Mouse (Mus musculus) c-Kit-positive CD71-positive TER-119-positive erythroid progenitor cells, embryonic 14.5 days (primary cell): Measurements from ENCODE around the gene Luc7l.
"Not testable (repeated sequence)": the region's sequence is repeated elsewhere in the genome, so short reads cannot be mapped to it uniquely, and the experiment has no call there.

Experiments
- DNase-seq: peaks from one replicate; pipeline ENCODE4 v3.0.0-alpha.2; 2013; ENCODE audit warnings: low spot score

Luc7l gene

DNA sequence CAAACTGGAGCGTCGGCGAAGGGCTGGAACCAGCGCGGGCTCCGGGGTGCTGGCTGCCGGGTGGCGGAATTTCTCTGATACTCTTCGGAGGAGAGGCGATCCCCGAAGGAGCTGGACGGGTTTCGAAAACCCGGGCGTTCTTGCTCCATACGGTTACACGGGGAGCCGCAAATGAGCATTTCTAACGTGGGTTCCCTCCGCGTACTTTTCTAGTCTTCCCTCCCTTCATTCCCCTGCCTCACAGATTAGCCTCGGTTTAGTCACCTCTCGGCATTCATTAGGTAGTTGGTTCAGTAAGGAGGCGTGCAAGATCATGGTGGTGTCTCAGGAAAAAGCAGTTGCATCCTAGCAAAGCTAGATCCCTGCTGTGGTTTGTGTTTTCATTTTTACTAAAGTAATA lies 703 bp downstream of the Luc7l start:
- no peak for DNase-seq

DNA sequence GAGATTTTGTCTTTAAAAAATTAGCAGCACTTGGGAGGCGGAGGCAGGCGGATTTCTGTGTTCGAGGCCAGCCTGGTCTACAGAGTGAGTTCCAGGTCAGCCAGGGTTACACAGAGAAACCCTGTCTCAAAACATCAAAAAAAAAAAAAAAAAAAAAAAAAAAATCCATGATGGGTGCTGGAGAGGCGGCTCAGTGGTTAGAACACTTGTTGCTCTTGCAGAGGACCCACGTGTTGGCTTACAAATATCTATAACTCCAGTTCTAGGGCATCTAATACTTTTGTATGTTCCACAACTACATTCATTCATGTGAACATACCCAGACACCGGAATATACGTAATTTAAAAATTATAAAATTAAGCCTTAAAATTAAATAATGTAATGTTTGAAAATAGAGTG lies 2.6 kb downstream of the Luc7l start:
- DNase-seq: no peak

DNA sequence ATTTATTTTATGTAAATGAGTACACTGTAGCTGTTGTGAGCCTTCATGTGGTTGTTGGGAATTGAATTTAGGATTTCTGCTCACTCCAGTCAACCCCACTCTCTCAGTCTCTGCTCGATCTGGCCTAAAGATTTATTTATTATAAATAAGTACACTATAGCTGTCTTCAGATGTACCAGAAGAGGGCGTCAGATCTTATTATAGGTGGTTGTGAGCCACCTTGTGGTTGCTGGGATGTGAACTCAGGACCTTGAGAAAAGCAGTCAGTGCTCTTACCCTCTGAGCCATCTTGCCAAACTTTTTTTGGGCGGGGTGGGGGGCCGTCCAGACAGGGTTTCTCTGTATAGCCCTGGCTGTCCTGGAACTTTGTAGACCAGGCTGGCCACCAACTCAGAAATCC lies 9.1 kb downstream of the Luc7l start:
- DNase-seq: no peak

DNA sequence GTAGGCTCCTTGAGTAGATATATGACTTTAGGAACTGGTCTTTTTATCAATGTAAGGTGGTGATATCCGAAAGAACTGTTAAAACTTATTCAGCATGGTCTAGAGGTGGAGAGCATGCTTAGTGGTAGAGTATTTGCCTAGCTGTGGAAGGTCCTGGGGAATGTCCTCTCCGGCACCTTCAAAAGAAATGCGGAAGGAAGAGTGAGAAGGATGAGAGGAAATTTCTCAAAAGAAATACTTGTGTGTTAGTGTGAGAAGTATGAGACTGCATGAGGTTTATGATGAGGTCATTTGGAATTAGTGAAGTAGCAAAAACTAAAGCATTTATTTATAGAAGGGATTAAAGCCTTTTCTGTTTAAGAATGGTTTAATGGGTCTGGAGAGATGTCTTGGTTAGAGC lies 9.7 kb downstream of the Luc7l start:
- no peak for DNase-seq

DNA sequence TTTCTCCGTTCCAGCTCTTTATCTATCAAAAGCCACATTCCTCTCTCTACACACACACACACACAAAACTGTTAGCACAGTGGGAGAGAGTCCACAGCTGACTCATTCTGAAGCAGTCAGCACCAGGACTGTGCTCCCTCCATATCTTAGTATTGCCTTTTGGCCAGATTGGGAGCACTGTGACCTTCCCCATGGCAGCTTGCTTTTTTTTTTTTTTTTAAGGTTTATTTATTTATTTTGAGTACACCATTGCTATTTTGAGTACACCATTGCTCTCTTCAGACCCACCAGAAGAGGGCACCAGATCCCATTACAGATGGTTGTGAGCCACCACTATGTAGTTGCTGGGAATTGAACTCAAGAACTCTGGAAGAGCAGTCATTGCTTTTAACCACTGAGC lies 16.2 kb downstream of the Luc7l start:
- DNase-seq: no peak

DNA sequence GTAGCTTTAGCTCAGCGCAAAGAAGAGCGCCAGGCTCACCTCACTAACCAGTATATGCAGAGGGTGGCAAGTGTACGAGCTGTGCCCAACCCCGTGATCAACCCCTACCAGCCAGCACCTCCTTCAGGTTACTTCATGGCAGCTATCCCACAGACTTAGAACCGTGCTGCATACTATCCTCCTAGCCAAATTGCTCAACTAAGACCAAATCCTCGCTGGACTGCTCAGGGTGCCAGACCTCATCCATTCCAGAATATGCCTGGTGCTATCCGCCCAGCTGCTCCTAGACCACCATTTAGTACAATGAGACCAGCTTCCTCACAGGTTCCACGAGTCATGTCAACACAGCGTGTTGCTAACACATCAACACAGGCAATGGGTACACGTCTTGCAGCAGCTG lies 16.9 kb downstream of the Luc7l start:
- DNase-seq: not testable (repeated sequence)

DNA sequence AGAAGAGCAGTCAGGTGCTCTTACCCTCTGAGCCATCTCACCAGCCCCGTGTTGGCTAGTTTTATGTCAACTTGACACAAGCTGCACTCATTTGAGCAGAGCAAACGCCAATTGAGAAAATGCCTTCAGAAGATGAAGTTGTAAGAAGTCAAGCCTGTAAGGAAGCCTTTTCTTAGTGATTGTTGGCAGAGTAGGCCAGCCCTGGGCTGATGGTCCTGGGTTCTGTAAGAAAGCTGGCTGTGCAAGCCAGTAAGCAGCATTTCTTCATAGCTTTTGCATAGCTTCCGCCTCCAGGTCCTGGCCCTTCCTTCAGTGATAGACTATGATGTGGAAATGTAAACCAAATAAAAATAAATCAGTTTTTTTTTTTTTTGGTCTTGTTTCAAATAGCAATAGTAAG lies 19.9 kb downstream of the Luc7l start:
- DNase-seq: no peak

DNA sequence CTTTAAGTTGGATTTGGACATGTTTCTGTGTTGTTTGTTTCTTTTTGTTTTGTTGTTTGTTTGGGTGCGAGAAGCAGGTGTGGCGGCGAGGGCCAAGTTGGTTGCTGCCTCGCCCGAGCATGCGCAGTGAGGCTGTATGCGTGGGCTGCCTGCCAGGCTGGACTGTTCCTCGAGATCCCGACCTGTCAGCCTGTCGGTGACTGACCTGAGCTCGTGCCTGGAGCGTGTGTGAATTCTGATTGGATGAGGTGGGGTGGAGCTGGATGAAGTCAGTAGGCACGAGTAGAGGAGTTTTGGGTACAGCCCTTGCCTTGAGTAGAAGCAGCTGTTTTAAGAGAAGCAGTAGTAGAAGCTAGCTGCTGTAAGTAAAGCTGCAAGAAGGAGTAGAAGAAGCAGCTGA lies 23.2 kb downstream of the Luc7l start:
- no peak for DNase-seq

DNA sequence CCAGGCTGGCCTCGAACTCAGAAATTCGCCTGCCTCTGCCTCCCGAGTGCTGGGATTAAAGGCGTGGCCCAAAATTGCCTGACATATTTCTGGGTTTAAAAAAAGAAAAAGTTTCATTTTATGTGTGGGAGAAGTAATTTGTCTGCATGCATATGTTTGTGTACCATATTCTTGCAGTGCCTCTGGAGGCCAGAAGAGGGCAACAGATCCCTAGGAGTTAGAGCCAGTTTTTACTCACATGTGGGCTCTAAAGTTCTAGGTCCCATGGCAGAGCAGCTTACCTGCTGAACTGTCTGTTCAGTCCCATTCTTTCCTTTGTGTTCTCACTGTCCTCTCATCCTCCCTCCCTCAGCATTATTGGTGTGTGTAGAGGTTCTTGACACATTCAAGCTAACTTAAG lies 24.0 kb downstream of the Luc7l start:
- no peak for DNase-seq

DNA sequence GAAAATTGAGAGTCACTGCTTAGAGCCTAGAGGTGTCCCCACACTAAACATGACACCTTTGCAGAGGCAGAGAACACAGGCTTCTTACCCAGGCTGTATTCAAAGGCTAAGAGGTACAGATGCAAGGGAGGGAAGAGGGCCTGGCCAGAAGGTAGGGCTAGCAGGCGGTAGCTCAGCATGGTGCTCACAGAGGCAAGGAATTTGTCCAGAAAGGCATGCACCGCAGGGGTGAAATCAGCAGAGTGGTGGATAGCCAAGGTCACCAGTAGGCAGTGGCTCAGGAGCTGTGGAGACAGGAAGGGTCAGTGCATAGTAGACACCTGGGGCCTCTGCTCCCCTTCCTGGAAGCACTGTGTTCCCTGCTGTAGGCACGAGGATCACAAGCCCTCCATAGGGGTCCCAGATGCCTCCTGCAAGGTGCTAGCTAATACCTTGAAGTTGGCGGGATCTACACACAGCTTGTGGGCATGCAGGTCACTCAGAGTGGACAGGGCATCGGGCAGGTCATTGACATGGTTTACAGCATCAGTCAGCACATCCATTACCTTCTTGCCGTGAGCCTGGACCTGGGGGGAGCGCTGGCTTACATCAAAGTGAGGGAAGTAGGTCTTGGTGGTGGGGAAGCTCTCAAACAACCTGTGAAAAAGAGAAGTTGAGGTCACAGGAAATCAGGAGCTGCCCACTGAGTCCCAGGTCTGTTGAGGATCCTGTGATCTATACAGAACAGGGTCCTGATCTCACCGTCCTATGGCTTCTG lies 33.7 kb downstream of the Luc7l start:
- no peak for DNase-seq

DNA sequence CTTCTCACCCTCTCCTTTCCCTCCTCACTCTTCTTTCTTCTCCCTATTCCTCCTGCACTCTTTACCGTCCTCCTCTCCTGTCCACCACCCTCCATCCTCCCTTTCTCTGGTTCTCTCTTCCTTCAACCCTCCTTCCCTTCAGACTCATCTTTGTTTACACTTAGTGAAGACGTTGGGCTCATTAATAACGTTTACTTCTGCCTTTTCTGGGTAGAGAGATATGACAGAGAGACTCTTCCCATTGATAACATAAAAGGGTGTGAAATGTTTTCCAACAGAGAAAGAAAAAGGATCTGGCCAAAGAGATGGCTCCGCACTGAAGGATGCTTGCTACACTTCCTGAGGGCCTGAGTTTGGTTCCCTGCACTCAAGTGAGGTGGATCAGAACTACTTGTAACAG lies 36.8 kb downstream of the Luc7l start:
- no peak for DNase-seq

DNA sequence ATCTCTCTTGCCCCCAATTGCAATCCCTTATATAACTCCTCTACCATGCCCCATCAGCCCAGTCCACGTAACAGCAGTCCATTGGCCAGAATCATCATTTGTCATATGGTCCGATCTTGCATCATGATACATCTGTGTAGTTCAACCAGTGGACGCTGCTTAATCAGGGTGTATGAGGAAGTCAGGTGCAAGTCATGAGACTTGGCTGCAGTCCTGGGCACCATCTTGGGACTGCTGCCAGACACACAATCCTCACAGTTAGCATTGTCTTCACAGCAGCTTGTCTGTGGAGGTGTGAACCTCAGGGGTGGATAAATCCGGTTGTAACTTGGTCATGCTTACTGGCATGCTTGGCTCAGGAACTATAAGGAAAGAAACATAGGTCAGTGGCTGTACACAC lies 45.6 kb downstream of the Luc7l start:
- DNase-seq: not testable (repeated sequence)

DNA sequence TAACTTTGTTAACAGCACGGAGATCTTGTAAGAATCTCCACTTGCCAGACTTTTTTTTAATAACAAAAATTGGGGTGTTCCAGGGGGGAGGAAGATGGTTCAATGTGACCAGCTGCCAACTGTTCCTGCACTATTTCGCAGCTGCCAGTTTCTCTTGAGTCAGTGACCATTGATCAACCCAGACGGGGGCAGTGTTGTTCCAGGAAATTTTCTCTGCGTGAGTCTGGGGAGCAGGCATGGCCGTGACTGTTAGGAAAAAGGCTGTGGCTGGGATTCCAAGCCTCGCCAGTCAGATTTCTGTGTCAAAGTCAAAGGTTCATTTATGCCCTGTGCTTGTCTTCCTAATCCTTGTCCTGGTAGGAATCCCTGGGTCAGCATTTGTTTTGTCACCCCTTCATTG lies 61.6 kb downstream of the Luc7l start:
- DNase-seq: peak; percentile 18

DNA sequence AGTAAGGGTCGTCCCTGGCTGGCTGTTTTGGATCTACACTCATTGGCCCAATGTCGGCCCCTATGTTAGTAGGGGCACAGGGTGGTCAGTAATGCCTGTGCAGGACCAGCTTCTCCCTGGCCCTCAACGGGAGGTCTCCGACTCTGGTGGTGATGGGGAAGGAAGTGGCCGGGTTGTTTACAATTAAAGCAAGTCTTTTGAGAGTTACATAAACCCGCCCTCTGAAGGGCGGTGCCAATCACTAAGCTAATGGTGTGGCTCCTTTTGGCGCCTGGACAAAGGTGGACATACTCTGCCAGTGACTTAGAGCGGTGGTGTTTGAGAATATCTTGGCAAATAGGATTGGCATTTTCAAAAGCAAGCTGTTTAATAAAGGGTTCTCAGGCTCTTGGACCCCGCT lies 62.8 kb downstream of the Luc7l start:
- DNase-seq: no peak

DNA sequence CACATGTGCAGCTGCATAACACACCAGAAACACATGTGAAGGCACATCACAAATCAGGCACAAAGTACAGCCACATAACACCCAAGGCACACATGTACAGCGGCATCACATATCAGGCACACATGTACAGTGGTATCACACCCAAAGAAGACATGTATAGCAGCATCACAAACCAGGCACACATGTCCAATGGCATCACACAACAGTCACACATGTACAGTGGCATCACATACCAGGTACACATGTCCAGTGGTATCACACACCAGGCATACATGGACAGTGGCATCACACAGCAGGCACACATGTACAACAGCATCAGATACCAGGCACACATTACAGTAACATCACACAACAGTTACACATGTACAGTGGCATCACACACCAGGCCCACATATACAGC lies 65.7 kb downstream of the Luc7l start:
- no peak for DNase-seq
